Mouse (Mus musculus) lung, embryonic 14.5 days (tissue): ENCODE measurements around the gene Sipa1l1. TPM values are rescaled to one million over a fixed set of nuclear protein-coding genes. Genes with fewer than 3 reads are reported as not detected.

Experiments used
- ATAC-seq: fragments of 200-750 bp; cut with Nextera tagmentation; 2 replicates; pipeline ENCODE4 v1.8.0; 2017; ENCODE audit warnings: mild to moderate bottlenecking, moderate TSS enrichment, moderate library complexity; ENCODE audit not compliant: insufficient read depth
- DNase-seq: peaks from one replicate; pipeline ENCODE4 v3.0.0-alpha.2; 2015
- H3K27ac ChIP-seq: fragments of 300-500 bp; sonication (generic); 2 replicates; pipeline ENCODE4 v1.5.1; 2014; ENCODE audit warnings: low read depth, mild to moderate bottlenecking, moderate library complexity
- H3K27me3 ChIP-seq: fragments of 300-500 bp; sonication (generic); 2 replicates; pipeline ENCODE4 v1.6.1; 2014; ENCODE audit warnings: low read length, control low read depth; ENCODE audit not compliant: insufficient read depth
- H3K36me3 ChIP-seq: fragments of 300-500 bp; sonication (generic); 2 replicates; pipeline ENCODE4 v1.6.1; 2014; ENCODE audit warnings: control low read depth; ENCODE audit not compliant: insufficient read depth
- H3K4me1 ChIP-seq: fragments of 300-500 bp; sonication (generic); 2 replicates; pipeline ENCODE4 v1.6.1; 2014; ENCODE audit warnings: antibody characterized with exemption, control low read depth; ENCODE audit not compliant: insufficient read depth
- H3K4me2 ChIP-seq: fragments of 300-500 bp; sonication (generic); 2 replicates; pipeline ENCODE4 v1.6.1; 2014; ENCODE audit warnings: mild to moderate bottlenecking
- H3K4me3 ChIP-seq: fragments of 300-500 bp; sonication (generic); 2 replicates; pipeline ENCODE4 v1.5.1; 2014; ENCODE audit warnings: low read depth, low read length
- H3K9ac ChIP-seq: fragments of 300-500 bp; sonication (generic); 2 replicates; pipeline ENCODE4 v1.6.1; 2014
- H3K9me3 ChIP-seq: fragments of 300-500 bp; sonication (generic); 2 replicates; pipeline ENCODE4 v1.6.1; 2016; ENCODE audit warnings: low read depth, low read length, control low read depth
- CTCF ChIP-seq: IDR thresholded peaks from 2 replicates; pipeline ENCODE4 v1.5.1; 2016; ENCODE audit warnings: antibody characterized with exemption, low read depth
- WGBS: fragments of 180-500 bp; shearing (Covaris S2); extraction: QIAGEN DNeasy Blood & Tissue Kit; methylation state at CpG from one replicate; pipeline ENCODE4 v1.1.7; 2014; 5-methylcytosine and 5-hydroxymethylcytosine counted together
- polyA plus RNA-seq: library from polyadenylated mRNA; unstranded; fragments of >200 nt; fragmentation: Nextera tagmentation; extraction: Ambion mirVana; gene quantifications from 2 replicates; pipeline ENCODE4 v1.2.1, GENCODE M21; 2014

Sipa1l1 gene
- polyA plus RNA-seq, 1 experiment from 2014 or later, result 30.5 TPM

GRCm38 (mm10) chr12:82407531-82408255 lies 238.6 kb downstream of the Sipa1l1 start:
- DNase-seq (peak; percentile 34), ATAC-seq (no peak)
- WGBS, result 60% methylated on average over 5 of the region's 5 CpGs
- Histone ChIP-seq H3K9me3 (no peaks in the 10 kb centered on the region), H3K27me3 (no peaks in the 10 kb centered on the region), H3K4me2 (no peak overlapping the region), H3K4me3 (no peak overlapping the region), H3K9ac (no peak overlapping the region), H3K27ac (peak overlapping the region; percentile 36; the same call in 1 of the 2 replicates), H3K4me1 (peaks cover 10% of the 10 kb centered on the region; the same call in 1 of the 2 replicates), H3K36me3 (peaks cover 14% of the 10 kb centered on the region; the same call in 1 of the 2 replicates)
- TF ChIP-seq CTCF, result no peak

GRCm38 (mm10) chr12:82408486-82408885 lies 239.4 kb downstream of the Sipa1l1 start:
- ATAC-seq (no peak), DNase-seq (peak; percentile 37)
- H3K27ac ChIP-seq, result no peak overlapping the region
- no peaks in the 10 kb centered on the region for H3K9me3 ChIP-seq
- peaks cover 13% of the 10 kb centered on the region; the same call in 1 of the 2 replicates for H3K4me1 ChIP-seq
- no peak overlapping the region for H3K4me2 ChIP-seq
- no peak for TF ChIP-seq CTCF
- no peaks in the 10 kb centered on the region for H3K27me3 ChIP-seq
- WGBS, result 67% methylated on average over 6 of the region's 6 CpGs
- no peak overlapping the region for H3K4me3 ChIP-seq
- H3K36me3 ChIP-seq, result peaks cover 15% of the 10 kb centered on the region; the same call in 1 of the 2 replicates
- no peak overlapping the region for H3K9ac ChIP-seq

- H3K36me3 ChIP-seq, result peaks cover 6% of the 10 kb centered on the region; the same call in 1 of the 2 replicates
- no peak overlapping the region for H3K4me2 ChIP-seq
- TF ChIP-seq CTCF, result no peak
- H3K4me1 ChIP-seq, result peaks cover 13% of the 10 kb centered on the region; the same call in 1 of the 2 replicates
- ATAC-seq (no peak), DNase-seq (peak; percentile 51)
- no peak overlapping the region for H3K4me3 ChIP-seq
- no peak overlapping the region for H3K9ac ChIP-seq
- H3K27me3 ChIP-seq, result no peaks in the 10 kb centered on the region
- H3K9me3 ChIP-seq, result no peaks in the 10 kb centered on the region
- H3K27ac ChIP-seq, result peak overlapping the region; percentile 33; the same call in 1 of the 2 replicates
- WGBS, result 48% methylated on average over 7 of the region's 7 CpGs
Observed at GRCm38 (mm10) chr12:82409686-82410472, 240.8 kb downstream of the Sipa1l1 start.

- peak; percentile 86 for ATAC-seq
- no peak overlapping the region for H3K4me2 ChIP-seq
- DNase-seq, result peak; percentile 87
- TF ChIP-seq CTCF, result no peak
- no peaks in the 10 kb centered on the region for H3K9me3 ChIP-seq
- H3K27me3 ChIP-seq, result no peaks in the 10 kb centered on the region
- peaks cover 9% of the 10 kb centered on the region; the same call in 1 of the 2 replicates for H3K4me1 ChIP-seq
- 26% methylated on average over 3 of the region's 3 CpGs for WGBS
- H3K9ac ChIP-seq, result no peak overlapping the region
- H3K27ac ChIP-seq, result peak overlapping the region; percentile 90
- no peak overlapping the region for H3K4me3 ChIP-seq
- H3K36me3 ChIP-seq, result peaks cover 13% of the 10 kb centered on the region; the same call in 1 of the 2 replicates
Observed at GRCm38 (mm10) chr12:82412291-82413032, 243.3 kb downstream of the Sipa1l1 start.

GRCm38 (mm10) chr12:82415690-82416364 lies 246.7 kb downstream of the Sipa1l1 start:
- WGBS, result 58% methylated on average over 4 of the region's 4 CpGs
- DNase-seq, result peak; percentile 27
- Histone ChIP-seq H3K9me3 (no peaks in the 10 kb centered on the region), H3K36me3 (peaks cover 20% of the 10 kb centered on the region; the same call in 1 of the 2 replicates), H3K4me3 (no peak overlapping the region), H3K27me3 (no peaks in the 10 kb centered on the region), H3K4me1 (peaks cover 6% of the 10 kb centered on the region; the same call in 1 of the 2 replicates), H3K27ac (no peak overlapping the region), H3K9ac (no peak overlapping the region), H3K4me2 (no peak overlapping the region)
- no peak for ATAC-seq
- TF ChIP-seq CTCF, result peak; percentile 16; the same call in 1 of the 2 replicates

GRCm38 (mm10) chr12:82419027-82419426 lies 249.9 kb downstream of the Sipa1l1 start:
- H3K27me3 ChIP-seq, result no peaks in the 10 kb centered on the region
- H3K27ac ChIP-seq, result no peak overlapping the region
- DNase-seq (no peak), ATAC-seq (no peak)
- peaks cover 42% of the 10 kb centered on the region for H3K36me3 ChIP-seq
- H3K4me2 ChIP-seq, result no peak overlapping the region
- no peak overlapping the region for H3K4me3 ChIP-seq
- H3K4me1 ChIP-seq, result no peaks in the 10 kb centered on the region
- TF ChIP-seq CTCF, result no peak
- 86% methylated on average over 8 of the region's 8 CpGs for WGBS
- H3K9ac ChIP-seq, result no peak overlapping the region
- H3K9me3 ChIP-seq, result no peaks in the 10 kb centered on the region
